Mouse (Mus musculus) lung, postnatal 0 days (tissue): ENCODE results near the gene Itsn2. TPM values are rescaled to one million over a fixed set of nuclear protein-coding genes. Genes with fewer than 3 reads are reported as not detected.

ENCODE experiments used
- ATAC-seq: fragments of 200-750 bp; cut with Nextera tagmentation; 2 replicates; pipeline ENCODE4 v1.8.0; 2017; ENCODE audit warnings: moderate library complexity
- DNase-seq: peaks from one replicate; pipeline ENCODE4 v3.0.0-alpha.2; 2016; ENCODE audit warnings: low spot score
- H3K27ac ChIP-seq: fragments of 300-500 bp; sonication (generic); 2 replicates; pipeline ENCODE4 v1.5.1; 2014; ENCODE audit warnings: antibody characterized with exemption, mild to moderate bottlenecking, low read length, mixed read lengths
- H3K27me3 ChIP-seq: fragments of 300-500 bp; sonication (generic); replicated peaks from 2 replicates; pipeline ENCODE4 v1.6.1; 2014; ENCODE audit warnings: low read length, mixed read lengths; ENCODE audit not compliant: insufficient read depth
- H3K36me3 ChIP-seq: fragments of 300-500 bp; sonication (generic); 2 replicates; pipeline ENCODE4 v1.6.1; 2014; ENCODE audit warnings: low read length, mixed read lengths; ENCODE audit not compliant: insufficient read depth
- H3K4me1 ChIP-seq: fragments of 300-500 bp; sonication (generic); 2 replicates; pipeline ENCODE4 v1.6.1; 2014; ENCODE audit warnings: antibody characterized with exemption, low read depth, low read length, mixed read lengths; ENCODE audit not compliant: insufficient read depth
- H3K4me2 ChIP-seq: fragments of 300-500 bp; sonication (generic); replicated peaks from 2 replicates; pipeline ENCODE4 v1.6.1; 2014; ENCODE audit warnings: low read depth, mild to moderate bottlenecking, low read length, moderate library complexity, mixed read lengths
- H3K4me3 ChIP-seq: fragments of 300-500 bp; sonication (generic); 2 replicates; pipeline ENCODE4 v1.5.1; 2014; ENCODE audit warnings: low read depth, low read length
- H3K9ac ChIP-seq: fragments of 300-500 bp; sonication (generic); replicated peaks from 2 replicates; pipeline ENCODE4 v1.6.1; 2014; ENCODE audit warnings: low read depth, mild to moderate bottlenecking
- H3K9me3 ChIP-seq: fragments of 300-500 bp; sonication (generic); 2 replicates; pipeline ENCODE4 v1.6.1; 2016; ENCODE audit warnings: low read length, mixed read lengths
- CTCF ChIP-seq: IDR thresholded peaks from 2 replicates; pipeline ENCODE4 v1.5.1; 2016; ENCODE audit warnings: antibody characterized with exemption, mild to moderate bottlenecking
- EP300 ChIP-seq: IDR thresholded peaks from 2 replicates; pipeline ENCODE4 v1.6.1; 2016; ENCODE audit warnings: antibody characterized with exemption, mild to moderate bottlenecking, control low read depth
- WGBS: fragments of 180-500 bp; shearing (Covaris S2); extraction: QIAGEN DNeasy Blood & Tissue Kit; methylation state at CpG from one replicate; pipeline ENCODE4 v1.1.7; 2014; 5-methylcytosine and 5-hydroxymethylcytosine counted together
- polyA plus RNA-seq: library from polyadenylated mRNA; unstranded; fragments of >200 nt; fragmentation: Nextera tagmentation; extraction: Ambion mirVana; gene quantifications from 2 replicates; pipeline ENCODE4 v1.2.1, GENCODE M21; 2015

The Itsn2 gene
- polyA plus RNA-seq, 1 experiment from 2014 or later, result 37.1 TPM

DNA sequence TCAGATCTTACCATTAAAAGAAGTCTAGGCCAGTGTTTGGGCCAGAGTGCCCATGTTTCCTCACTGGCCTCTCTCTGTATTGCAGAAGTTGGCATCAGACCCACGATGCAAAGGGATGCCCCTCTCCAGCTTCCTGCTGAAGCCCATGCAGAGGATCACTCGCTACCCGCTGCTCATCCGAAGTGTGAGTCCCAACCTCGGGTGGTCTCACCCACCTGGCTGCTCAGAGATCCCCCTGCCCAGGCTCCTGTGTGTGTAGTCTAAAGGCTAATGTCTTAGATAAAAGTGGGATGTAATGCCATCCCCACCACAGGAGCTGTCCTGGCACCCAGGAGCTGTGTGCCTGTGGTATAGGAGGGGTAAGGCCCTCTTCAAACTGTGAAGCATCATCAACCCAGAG is 113.7 kb downstream of the Itsn2 start:
- Histone ChIP-seq H3K4me1 (no peaks in the 10 kb centered on the region; the same call in 1 of the 2 replicates), H3K9ac (no peak overlapping the region), H3K4me2 (no peak overlapping the region), H3K27me3 (no peaks in the 10 kb centered on the region), H3K36me3 (peaks cover 23% of the 10 kb centered on the region), H3K4me3 (no peak overlapping the region), H3K9me3 (no peaks in the 10 kb centered on the region), H3K27ac (peak overlapping the region; percentile 45)
- ATAC-seq (no peak), DNase-seq (no peak)
- WGBS, result 77% methylated on average over 5 of the region's 5 CpGs
- TF ChIP-seq CTCF (no peak), EP300 (no peak)

DNA sequence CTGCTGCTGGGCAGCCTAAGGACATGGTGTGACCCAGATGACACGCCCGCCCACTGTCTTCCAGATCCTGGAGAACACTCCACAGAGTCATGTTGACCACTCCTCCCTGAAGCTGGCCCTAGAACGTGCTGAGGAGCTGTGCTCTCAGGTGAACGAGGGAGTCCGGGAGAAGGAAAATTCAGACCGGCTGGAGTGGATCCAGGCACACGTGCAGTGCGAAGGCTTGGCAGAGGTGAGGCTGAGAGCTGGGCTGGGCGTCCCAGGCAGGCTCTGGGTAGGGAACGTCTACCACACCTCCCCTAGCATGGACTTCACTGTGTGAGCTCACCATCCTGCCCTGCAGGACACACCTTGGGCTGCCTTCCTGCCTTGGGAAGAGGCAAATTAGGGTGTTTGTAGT is 114.5 kb downstream of the Itsn2 start:
- Histone ChIP-seq H3K27ac (peak overlapping the region; percentile 45), H3K4me2 (no peak overlapping the region), H3K9ac (no peak overlapping the region), H3K4me3 (no peak overlapping the region), H3K9me3 (no peaks in the 10 kb centered on the region), H3K27me3 (no peaks in the 10 kb centered on the region), H3K36me3 (peaks cover 16% of the 10 kb centered on the region; the same call in 1 of the 2 replicates), H3K4me1 (no peaks in the 10 kb centered on the region; the same call in 1 of the 2 replicates)
- WGBS, result 59% methylated on average over 10 of the region's 10 CpGs
- DNase-seq, result peak; percentile 83
- TF ChIP-seq EP300, result no peak
- TF ChIP-seq CTCF, result no peak
- ATAC-seq, result peak; percentile 95

DNA sequence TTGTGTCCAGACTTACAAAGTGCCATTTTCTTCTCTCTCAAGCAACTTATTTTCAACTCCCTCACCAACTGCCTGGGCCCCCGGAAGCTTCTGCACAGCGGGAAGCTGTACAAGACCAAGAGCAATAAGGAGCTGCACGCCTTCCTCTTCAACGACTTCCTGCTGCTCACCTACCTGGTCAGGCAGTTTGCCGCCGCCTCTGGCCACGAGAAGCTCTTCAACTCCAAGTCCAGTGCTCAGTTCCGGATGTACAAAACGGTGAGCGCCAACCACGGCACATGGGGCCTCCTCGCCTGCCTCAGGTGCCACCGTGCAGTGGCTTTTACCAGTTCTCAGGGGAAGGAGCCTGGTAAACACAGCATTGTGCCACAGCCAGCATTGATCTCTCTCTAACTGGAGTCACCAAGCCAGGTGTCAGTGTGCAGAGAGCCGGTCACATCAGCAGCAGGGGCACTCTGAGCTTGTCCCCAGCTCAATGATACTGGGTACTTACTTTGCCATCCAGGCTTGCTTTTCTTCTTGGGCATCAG is 115.1 kb downstream of the Itsn2 start:
- H3K36me3 ChIP-seq, result peaks cover 19% of the 10 kb centered on the region
- H3K4me1 ChIP-seq, result no peaks in the 10 kb centered on the region; the same call in 1 of the 2 replicates
- H3K27ac ChIP-seq, result peak overlapping the region; percentile 45
- no peak overlapping the region for H3K4me2 ChIP-seq
- ATAC-seq, result peak; percentile 34; the same call in 1 of the 2 replicates
- no peaks in the 10 kb centered on the region for H3K27me3 ChIP-seq
- H3K9ac ChIP-seq, result no peak overlapping the region
- peak; percentile 22 for TF ChIP-seq CTCF
- TF ChIP-seq EP300, result no peak
- WGBS, result 62% methylated on average over 14 of the region's 14 CpGs
- DNase-seq, result peak; percentile 30
- H3K4me3 ChIP-seq, result no peak overlapping the region
- no peaks in the 10 kb centered on the region for H3K9me3 ChIP-seq

DNA sequence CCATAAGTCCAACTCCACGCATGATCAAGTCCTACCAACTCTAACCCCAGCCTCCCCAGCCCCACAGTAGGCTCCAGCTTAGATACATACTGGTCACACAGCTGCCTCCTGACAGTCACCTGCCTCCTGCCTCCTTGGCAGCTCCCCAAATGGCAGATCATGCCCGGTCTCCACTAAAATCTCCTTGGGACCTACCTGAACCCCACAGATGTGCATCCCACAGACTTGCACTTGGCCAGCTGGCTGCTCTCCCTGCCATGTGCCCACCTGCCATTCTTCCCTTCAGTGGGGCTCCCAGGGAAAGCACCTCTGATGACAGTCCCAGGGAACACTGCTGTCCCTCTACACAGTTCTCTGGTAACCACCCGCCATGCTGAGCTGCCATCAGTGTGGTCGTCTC is 115.9 kb downstream of the Itsn2 start:
- Histone ChIP-seq H3K36me3 (peaks cover 26% of the 10 kb centered on the region), H3K4me3 (no peak overlapping the region), H3K27me3 (no peaks in the 10 kb centered on the region), H3K4me1 (no peaks in the 10 kb centered on the region; the same call in 1 of the 2 replicates), H3K4me2 (no peak overlapping the region), H3K9ac (no peak overlapping the region), H3K27ac (no peak overlapping the region), H3K9me3 (no peaks in the 10 kb centered on the region)
- DNase-seq (no peak), ATAC-seq (no peak)
- 86% methylated on average over 4 of the region's 4 CpGs for WGBS
- TF ChIP-seq CTCF (no peak), EP300 (no peak)

DNA sequence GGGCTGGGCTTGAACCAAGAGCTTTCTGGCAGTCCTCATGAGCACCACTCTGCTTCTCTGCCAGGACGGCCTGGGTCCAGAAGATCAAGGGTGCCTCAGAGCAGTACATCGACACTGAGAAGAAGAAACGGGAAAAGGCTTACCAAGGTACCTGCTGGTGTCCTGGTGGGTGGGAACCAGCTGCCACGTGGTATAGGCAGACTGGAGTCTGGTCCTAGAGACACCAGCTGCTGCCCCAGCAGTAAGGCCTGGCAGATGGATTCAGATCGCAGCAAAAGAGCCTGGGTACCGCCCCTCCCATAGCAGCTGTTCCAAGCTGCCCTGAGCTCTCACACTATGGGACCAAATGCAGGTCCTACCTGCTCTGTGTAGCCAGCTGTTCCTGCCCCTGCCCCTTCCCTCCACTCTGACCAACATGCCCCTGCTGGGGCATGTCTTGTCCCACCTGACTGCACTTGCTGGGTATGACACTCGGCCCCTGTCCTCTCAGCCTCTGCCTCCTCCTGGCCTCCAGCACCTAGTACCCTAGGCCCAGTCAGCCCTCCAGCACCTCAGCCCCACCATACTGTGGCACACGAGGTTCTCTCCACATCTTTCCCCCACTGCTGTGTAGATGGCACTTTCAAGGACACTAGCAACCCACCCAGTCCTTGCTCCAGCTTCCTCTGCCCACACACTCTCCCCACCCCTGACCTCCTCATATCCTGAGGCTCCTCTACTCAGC is 116.6 kb downstream of the Itsn2 start:
- WGBS, result 74% methylated on average over 8 of the region's 8 CpGs

DNA sequence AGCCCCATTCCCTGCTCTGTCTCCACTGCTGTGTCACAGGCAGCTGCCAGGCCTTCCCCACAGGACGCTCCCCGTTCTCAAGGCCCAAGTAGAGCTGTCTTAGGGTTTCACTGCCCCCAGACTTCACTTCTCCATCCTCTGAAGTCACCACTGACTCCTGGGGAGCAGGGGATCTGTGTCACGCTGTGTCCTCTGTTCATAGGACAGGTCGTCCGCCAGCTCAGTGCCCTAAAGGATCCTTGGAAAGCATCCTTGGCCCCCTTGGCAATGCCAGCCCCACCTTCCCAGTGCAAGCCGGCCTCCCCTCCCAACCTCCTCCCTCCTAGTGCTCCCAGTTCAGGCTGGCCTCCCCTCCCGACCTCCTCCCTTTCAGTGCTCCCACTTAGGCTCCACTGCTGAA is 117.5 kb downstream of the Itsn2 start:
- DNase-seq (no peak), ATAC-seq (no peak)
- Histone ChIP-seq H3K9ac (no peak overlapping the region), H3K27me3 (no peaks in the 10 kb centered on the region), H3K27ac (no peak overlapping the region), H3K4me3 (no peak overlapping the region), H3K4me1 (no peaks in the 10 kb centered on the region; the same call in 1 of the 2 replicates), H3K4me2 (no peak overlapping the region), H3K36me3 (peaks cover 26% of the 10 kb centered on the region), H3K9me3 (no peaks in the 10 kb centered on the region)
- WGBS, result 95% methylated on average over 7 of the region's 7 CpGs
- TF ChIP-seq CTCF (no peak), EP300 (no peak)

More for the DNA sequence above, 116.6 kb downstream of the Itsn2 start:
- Histone ChIP-seq H3K9me3 (no peaks in the 10 kb centered on the region), H3K27ac (no peak overlapping the region), H3K9ac (no peak overlapping the region), H3K4me1 (no peaks in the 10 kb centered on the region; the same call in 1 of the 2 replicates), H3K27me3 (no peaks in the 10 kb centered on the region), H3K36me3 (peaks cover 26% of the 10 kb centered on the region), H3K4me2 (no peak overlapping the region), H3K4me3 (no peak overlapping the region)
- ATAC-seq (no peak), DNase-seq (no peak)
- TF ChIP-seq CTCF (no peak), EP300 (no peak)
